In the genomic region with DNA sequence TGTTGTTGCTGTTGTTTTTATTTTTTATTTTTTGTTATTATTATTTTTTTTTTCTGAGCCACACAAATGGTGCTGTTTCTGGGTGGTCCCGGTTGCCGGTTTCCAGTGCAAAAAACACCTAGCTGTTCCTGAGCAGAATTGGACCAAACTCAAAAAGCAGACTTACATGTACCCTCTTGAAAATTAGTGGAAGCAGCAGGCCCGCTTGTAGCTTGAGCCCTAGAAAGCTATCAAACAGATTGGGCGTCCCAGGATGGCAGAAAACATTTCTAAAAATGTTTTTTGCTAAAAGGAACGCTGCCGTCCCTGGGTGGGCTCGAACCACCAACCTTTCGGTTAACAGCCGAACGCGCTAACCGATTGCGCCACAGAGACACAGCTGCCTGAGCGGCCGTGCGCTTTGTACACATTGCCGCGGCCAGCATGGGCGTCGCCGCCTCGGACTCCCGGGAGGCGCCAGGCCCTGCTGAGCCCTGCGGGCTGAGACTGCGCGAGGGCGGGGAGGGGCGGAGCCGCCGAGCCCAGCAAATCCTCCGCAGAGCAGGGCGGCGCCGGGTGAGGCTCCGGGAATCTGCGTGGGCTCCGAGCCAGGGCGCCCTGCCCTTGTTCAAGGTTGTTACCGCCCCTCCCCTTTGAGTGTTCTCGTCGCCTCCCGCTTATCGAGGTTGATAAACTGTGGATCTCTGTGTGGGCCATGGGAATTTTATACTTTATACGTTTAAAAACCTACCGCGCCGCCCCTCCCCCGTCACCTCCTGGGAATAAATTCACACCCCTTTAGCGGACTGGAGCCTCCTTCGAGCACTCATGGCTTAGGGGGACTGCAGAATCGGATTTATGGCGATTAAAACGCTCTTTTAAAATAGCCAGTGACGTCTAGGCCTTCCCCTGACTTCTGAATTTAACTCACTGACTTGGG, we compare ENCODE assay signal across 8 mouse cellular contexts. TPM values are rescaled to one million over a fixed set of nuclear protein-coding genes. Genes with fewer than 3 reads are reported as not detected.
DNase-seq lines count a peak whose midpoint lies in the region; ATAC-seq and TF ChIP-seq lines count a peak whose summit lies in the region.

No protein-coding gene starts in this region.

- H3K36me3 ChIP-seq in C2C12 (ENCODE audit: control insufficient read depth, insufficient read depth) (no peaks in the 10 kb centered on the region), myocyte (ENCODE audit: control insufficient read depth, insufficient read depth) (no peaks in the 10 kb centered on the region)
- no peaks in the 10 kb centered on the region for H3K36me3 ChIP-seq in erythroblast, embryonic 14.5 days (ENCODE audit: control insufficient read depth)
- H3K36me3 ChIP-seq in heart, embryonic 11.5 days (ENCODE audit: control insufficient read depth, insufficient read depth, low read length): no peaks in the 10 kb centered on the region
- H3K36me3 ChIP-seq in kidney, embryonic 16.5 days (ENCODE audit: insufficient read depth, low read length): no peaks in the 10 kb centered on the region
- H3K36me3 ChIP-seq in liver, adult 2 months (ENCODE audit: control insufficient read depth, insufficient read depth, low read length): no peaks in the 10 kb centered on the region
- no peaks in the 10 kb centered on the region for H3K36me3 ChIP-seq in splenic B cell, adult 2 months (ENCODE audit: control insufficient read depth, insufficient read depth, low read length, poor library complexity, severe bottlenecking)

- peaks cover 18% of the 10 kb centered on the region for H3K4me1 ChIP-seq in erythroblast, embryonic 14.5 days (ENCODE audit: control insufficient read depth)
- 0 out of 2 replicates have a peak, but pooled peaks cover 2% of the 10 kb centered on the region for H3K4me1 ChIP-seq in heart, embryonic 11.5 days (ENCODE audit: control insufficient read depth, insufficient read depth, low read length)
- H3K4me1 ChIP-seq in kidney, embryonic 16.5 days (ENCODE audit: insufficient read depth, low read length): peaks cover 8% of the 10 kb centered on the region; the same call in 1 of the 2 replicates
- H3K4me1 ChIP-seq in liver, adult 2 months (ENCODE audit: control insufficient read depth, insufficient read depth, low read length): no peaks in the 10 kb centered on the region

- H3K4me3 ChIP-seq in C2C12 (ENCODE audit: insufficient read depth, poor library complexity, severe bottlenecking): peak overlapping the region; percentile 38
- peak overlapping the region; percentile 61 for H3K4me3 ChIP-seq in erythroblast, embryonic 14.5 days (replicated peaks)
- H3K4me3 ChIP-seq in heart, embryonic 11.5 days (ENCODE audit: low read depth, low read length): peak overlapping the region; percentile 54
- H3K4me3 ChIP-seq in kidney, embryonic 16.5 days (ENCODE audit: low read length): peak overlapping the region; percentile 61
- peak overlapping the region; percentile 23 for H3K4me3 ChIP-seq in liver, adult 2 months (ENCODE audit: insufficient read depth, low read depth, low read length)
- peak overlapping the region; percentile 37 for H3K4me3 ChIP-seq in myocyte

- no peaks in the 10 kb centered on the region for H3K79me3 ChIP-seq in C2C12 (ENCODE audit: low read depth)

- H3K27ac ChIP-seq in heart, embryonic 11.5 days (ENCODE audit: low read depth, low read length): peak overlapping the region; percentile 92
- H3K27ac ChIP-seq in kidney, embryonic 16.5 days (ENCODE audit: low read length): peak overlapping the region; percentile 94
- peak overlapping the region; percentile 78 for H3K27ac ChIP-seq in liver, adult 2 months (replicated peaks; ENCODE audit: insufficient read depth, low read depth, low read length)

- no peak for TF ChIP-seq CTCF in C2C12 (IDR thresholded peaks at IDR 0.05; ENCODE audit: control insufficient read depth, insufficient read depth, insufficient read length)
- no peak for TF ChIP-seq CTCF in brain, embryonic 14.5 days (IDR thresholded peaks at IDR 0.05; ENCODE audit: borderline replicate concordance, extremely low read depth, insufficient read depth, insufficient read length)
- TF ChIP-seq CTCF in liver, adult 2 months (IDR thresholded peaks at IDR 0.05; ENCODE audit: low read depth, low read length): no peak

- H3ac ChIP-seq in C2C12 (ENCODE audit: control insufficient read depth, insufficient read length, low read depth) (peak overlapping the region; percentile 38), myocyte (ENCODE audit: control insufficient read depth, insufficient read length) (no peak overlapping the region)

- 3% methylated on average over 55 of the region's 55 CpGs for WGBS in heart, embryonic 11.5 days (ENCODE audit: insufficient replicate concordance)
- 2% methylated on average over 55 of the region's 55 CpGs for WGBS in kidney, embryonic 16.5 days
- WGBS in liver, adult 2 months: 3% methylated on average over 55 of the region's 55 CpGs

- no peaks in the 10 kb centered on the region for H3K79me2 ChIP-seq in C2C12 (ENCODE audit: control insufficient read depth, insufficient read depth)
- H3K79me2 ChIP-seq in liver, adult 2 months (ENCODE audit: control insufficient read depth, insufficient read depth, low read length): no peaks in the 10 kb centered on the region
- no peaks in the 10 kb centered on the region for H3K79me2 ChIP-seq in myocyte (ENCODE audit: control insufficient read depth, insufficient read depth)

- TF ChIP-seq POLR2A in brain, embryonic 14.5 days (IDR thresholded peaks at IDR 0.05; ENCODE audit: borderline replicate concordance, extremely low read depth, insufficient read depth, insufficient read length, poor library complexity, severe bottlenecking): peak; percentile 69; the same call in 1 of the 2 replicates
- TF ChIP-seq POLR2A in liver, adult 2 months (IDR thresholded peaks at IDR 0.05; ENCODE audit: extremely low read depth, insufficient read depth, low read length): no peak
- TF ChIP-seq POLR2A in myocyte (IDR thresholded peaks at IDR 0.05; ENCODE audit: insufficient read length, low read depth): peak; percentile 66

- DNase-seq in brain, embryonic 14.5 days (ENCODE audit: low read depth): peak; percentile 98
- DNase-seq in liver, adult 2 months (ENCODE audit: extremely low read depth, low read depth, low spot score): peak; percentile 80
- DNase-seq in splenic B cell, adult 2 months (ENCODE audit: low read depth, low spot score): peak; percentile 98

- H3K9me3 ChIP-seq in erythroblast, embryonic 14.5 days (ENCODE audit: control insufficient read depth, low read length): peaks cover 12% of the 10 kb centered on the region
- H3K9me3 ChIP-seq in heart, embryonic 11.5 days (replicated peaks; ENCODE audit: control insufficient read depth, low read length): no peaks in the 10 kb centered on the region
- no peaks in the 10 kb centered on the region for H3K9me3 ChIP-seq in kidney, embryonic 16.5 days (ENCODE audit: low read length)

- H3K27me3 ChIP-seq in C2C12 (ENCODE audit: control insufficient read depth, insufficient read depth, insufficient read length) (no peaks in the 10 kb centered on the region), myocyte (ENCODE audit: control insufficient read depth, insufficient read depth, insufficient read length) (no peaks in the 10 kb centered on the region)
- H3K27me3 ChIP-seq in erythroblast, embryonic 14.5 days (ENCODE audit: control insufficient read depth): peaks cover 3% of the 10 kb centered on the region; the same call in 1 of the 2 replicates
- no peaks in the 10 kb centered on the region for H3K27me3 ChIP-seq in heart, embryonic 11.5 days (ENCODE audit: control insufficient read depth, insufficient read depth, low read length)
- H3K27me3 ChIP-seq in kidney, embryonic 16.5 days (ENCODE audit: insufficient read depth, low read length): no peaks in the 10 kb centered on the region
- H3K27me3 ChIP-seq in liver, adult 2 months (ENCODE audit: control insufficient read depth, insufficient read depth, low read length): no peaks in the 10 kb centered on the region
- no peaks in the 10 kb centered on the region for H3K27me3 ChIP-seq in splenic B cell, adult 2 months (ENCODE audit: control insufficient read depth, insufficient read depth, low read length, poor library complexity, severe bottlenecking)

- H3K9ac ChIP-seq in heart, embryonic 11.5 days (ENCODE audit: low read depth, low read length): peak overlapping the region; percentile 79
- peak overlapping the region; percentile 75 for H3K9ac ChIP-seq in kidney, embryonic 16.5 days (replicated peaks; ENCODE audit: low read length)
- H3K9ac ChIP-seq in liver, adult 2 months (ENCODE audit: low read depth, low read length): peak overlapping the region; percentile 64

- ATAC-seq in heart, embryonic 11.5 days (replicated peaks; ENCODE audit: insufficient number of reproducible peaks, low FRiP score, low TSS enrichment): peak; percentile 100
- peak; percentile 100 for ATAC-seq in kidney, embryonic 16.5 days (ENCODE audit: low FRiP score, low TSS enrichment)

- H3K4me2 ChIP-seq in heart, embryonic 11.5 days: peak overlapping the region; percentile 67
- H3K4me2 ChIP-seq in kidney, embryonic 16.5 days (replicated peaks; ENCODE audit: low read depth, low read length): peak overlapping the region; percentile 57
- peak overlapping the region; percentile 84 for H3K4me2 ChIP-seq in myocyte (ENCODE audit: low read depth)

RNA-seq across cellular contexts. Expression of gene Alox5ap, which starts 35.6 kb away (rescaled TPM):
- polyA plus RNA-seq in C2C12 (2012; fragmentation: generic; extraction: Trizol) (8.2 TPM), myocyte (2012; fragmentation: generic; extraction: Trizol) (28.8 TPM)
- 11.4 and 12.7 TPM in 2 replicates for polyA plus RNA-seq in brain, embryonic 14.5 days (2012; rRNA removed)
- polyA plus RNA-seq in erythroblast, embryonic 14.5 days (2012): 0.04 TPM in 1 of 2 replicates, not detected in the other
- 5.2 and 6.4 TPM in 2 replicates for polyA plus RNA-seq in heart, embryonic 11.5 days (2014; fragmentation: Nextera tagmentation; extraction: Ambion mirVana)
- polyA plus RNA-seq in kidney, embryonic 16.5 days (2015; fragmentation: Nextera tagmentation; extraction: Ambion mirVana): 12.6 and 17.8 TPM in 2 replicates
- total RNA-seq in liver, adult 2 months (2014; rRNA removed): 2.3 and 3.8 TPM in 2 replicates
- 4.8 and 6.4 TPM in 2 replicates for polyA plus RNA-seq in liver, adult 2 months (2012; rRNA removed)

RNA-seq across cellular contexts. Expression of gene Hmgb1, which starts 44.7 kb away (rescaled TPM):
- polyA plus RNA-seq in C2C12 (2012; fragmentation: generic; extraction: Trizol) (185 TPM), myocyte (2012; fragmentation: generic; extraction: Trizol) (88.6 TPM)
- polyA plus RNA-seq in brain, embryonic 14.5 days (2012; rRNA removed): 268 and 316 TPM in 2 replicates
- 65.4 and 99.1 TPM in 2 replicates for polyA plus RNA-seq in erythroblast, embryonic 14.5 days (2012)
- polyA plus RNA-seq in heart, embryonic 11.5 days (2014; fragmentation: Nextera tagmentation; extraction: Ambion mirVana): 871 and 1,031 TPM in 2 replicates
- polyA plus RNA-seq in kidney, embryonic 16.5 days (2015; fragmentation: Nextera tagmentation; extraction: Ambion mirVana): 1,366 and 1,384 TPM in 2 replicates
- total RNA-seq in liver, adult 2 months (2014; rRNA removed): 106 and 131 TPM in 2 replicates
- polyA plus RNA-seq in liver, adult 2 months (2012; rRNA removed): 17.1 and 21.0 TPM in 2 replicates

RNA-seq across cellular contexts. Expression of gene Uspl1, which starts 44.8 kb away (rescaled TPM):
- polyA plus RNA-seq in C2C12 (2012; fragmentation: generic; extraction: Trizol): 17.8 TPM
- 29.2 and 38.7 TPM in 2 replicates for polyA plus RNA-seq in brain, embryonic 14.5 days (2012; rRNA removed)
- 0.09 and 0.18 TPM in 2 replicates for polyA plus RNA-seq in erythroblast, embryonic 14.5 days (2012)
- polyA plus RNA-seq in heart, embryonic 11.5 days (2014; fragmentation: Nextera tagmentation; extraction: Ambion mirVana): 40.3 and 42.8 TPM in 2 replicates
- polyA plus RNA-seq in kidney, embryonic 16.5 days (2015; fragmentation: Nextera tagmentation; extraction: Ambion mirVana): 41.1 and 45.2 TPM in 2 replicates
- total RNA-seq in liver, adult 2 months (2014; rRNA removed): 17.0 and 17.1 TPM in 2 replicates
- polyA plus RNA-seq in liver, adult 2 months (2012; rRNA removed): 4.8 and 6.2 TPM in 2 replicates
- 18.4 TPM for polyA plus RNA-seq in myocyte (2012; fragmentation: generic; extraction: Trizol)

Comparison
In these comparisons a context has a peak if more than half of its experiments do, and no peak if none do; other contexts are left out.
1. Peak in every context shown above with its lines: DNase-seq, ATAC-seq, H3K4me3 ChIP-seq and H3K27ac ChIP-seq.